Mouse (Mus musculus): Measurements from ENCODE around the gene Vmn1r126. TPM values are rescaled to one million over a fixed set of nuclear protein-coding genes. Genes with fewer than 3 reads are reported as not detected.
"Not testable (repeated sequence)": the region's sequence is repeated elsewhere in the genome, so short reads cannot be mapped to it uniquely, and the experiment has no call there.

Vmn1r126 gene
- not detected in 2 replicates for polyA plus RNA-seq (2015; fragmentation: Nextera tagmentation; extraction: Ambion mirVana)

DNA sequence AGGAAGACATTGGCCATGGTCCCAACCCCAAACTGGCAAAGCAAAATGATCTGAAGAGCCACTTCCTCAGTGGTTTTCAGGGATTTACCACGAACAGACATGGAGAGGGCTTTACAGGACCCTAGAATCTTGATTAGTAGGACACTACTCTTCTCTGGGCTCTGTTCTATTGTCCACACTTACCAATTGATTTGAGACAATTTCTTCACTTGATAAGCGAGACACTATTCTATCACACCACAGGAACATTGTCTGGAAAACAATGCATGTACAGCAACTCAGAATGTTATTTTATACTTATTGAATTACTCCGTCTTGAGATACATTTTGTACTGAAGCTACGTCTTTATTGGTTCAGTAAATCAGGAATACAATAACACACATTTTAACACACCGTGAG, at the start of gene Vmn1r126:
Gene Vmn1r126, minus strand, starts transcription at position 101 of the 400 bp plus-strand sequence.
- H3K4me1 ChIP-seq (replicated peaks; ENCODE audit: control insufficient read depth, insufficient read depth, low read length); H3K9me3 ChIP-seq (ENCODE audit: control insufficient read depth, low read length); H3K4me2 ChIP-seq (ENCODE audit: low read depth, low read length); ATAC-seq (ENCODE audit: low read depth); H3K9ac ChIP-seq (ENCODE audit: low read length); H3K27me3 ChIP-seq (ENCODE audit: control insufficient read depth, insufficient read depth, low read depth, low read length); H3K36me3 ChIP-seq (ENCODE audit: control insufficient read depth, insufficient read depth, low read length); H3K4me3 ChIP-seq (ENCODE audit: low read length); H3K27ac ChIP-seq (ENCODE audit: low read length): not testable (repeated sequence)
- no CpG with 5 or more reads among the region's 5 CpGs for WGBS

DNA sequence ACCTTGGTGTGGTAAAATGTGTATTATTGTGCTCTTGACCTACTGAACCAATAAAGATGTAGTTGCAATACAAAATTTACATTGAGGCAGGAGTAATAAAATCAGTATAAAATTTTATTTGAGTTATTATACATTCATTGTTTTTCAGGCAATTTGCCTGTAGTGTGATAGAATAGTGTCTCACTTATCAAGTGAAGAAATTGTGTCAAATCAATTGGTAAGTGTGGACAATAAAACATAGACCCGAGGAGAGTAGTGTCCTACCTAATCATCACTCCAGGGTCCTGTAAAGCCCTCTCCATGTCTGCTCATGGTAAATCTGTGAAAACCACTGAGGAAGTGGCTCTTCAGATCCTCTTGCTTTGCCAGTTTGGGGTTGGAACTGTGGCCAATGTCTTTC, 47.8 kb upstream of the Vmn1r126 start, which contains the start of gene Vmn1r128:
Gene Vmn1r128, plus strand, starts transcription at position 301 of the 400 bp plus-strand sequence.
- not testable (repeated sequence) for H3K27ac ChIP-seq (ENCODE audit: low read length); H3K36me3 ChIP-seq (ENCODE audit: control insufficient read depth, insufficient read depth, low read length); ATAC-seq (ENCODE audit: low read depth); H3K27me3 ChIP-seq (ENCODE audit: control insufficient read depth, insufficient read depth, low read depth, low read length); H3K9me3 ChIP-seq (ENCODE audit: control insufficient read depth, low read length); H3K4me3 ChIP-seq (ENCODE audit: low read length); H3K9ac ChIP-seq (ENCODE audit: low read length); H3K4me1 ChIP-seq (replicated peaks; ENCODE audit: control insufficient read depth, insufficient read depth, low read length); H3K4me2 ChIP-seq (ENCODE audit: low read depth, low read length)
- 67% methylated on average over 1 of the region's 1 CpGs for WGBS

DNA sequence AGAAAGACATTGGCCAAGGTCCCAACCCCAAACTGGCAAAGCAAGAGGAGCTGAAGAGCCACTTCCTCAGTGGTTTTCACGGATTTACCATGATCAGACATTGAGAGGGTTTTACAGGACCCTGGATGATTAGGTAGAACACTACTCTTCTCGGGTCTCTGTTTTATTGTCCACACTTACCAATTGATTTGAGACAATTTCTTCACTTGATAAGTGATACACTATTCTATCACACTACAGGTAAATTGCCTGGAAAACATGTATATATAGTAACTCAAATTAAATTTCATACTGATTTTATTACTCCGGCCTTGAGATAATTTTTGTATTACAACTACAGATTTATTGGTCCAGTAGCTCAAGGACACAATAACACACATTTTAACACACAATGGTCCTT, 18.5 kb upstream of the Vmn1r126 start, which contains the start of gene Vmn1r127:
Gene Vmn1r127, minus strand, starts transcription at position 101 of the 400 bp plus-strand sequence.
- not testable (repeated sequence) for ATAC-seq (ENCODE audit: low read depth); H3K9me3 ChIP-seq (ENCODE audit: control insufficient read depth, low read length); H3K9ac ChIP-seq (ENCODE audit: low read length); H3K4me2 ChIP-seq (ENCODE audit: low read depth, low read length); H3K36me3 ChIP-seq (ENCODE audit: control insufficient read depth, insufficient read depth, low read length); H3K4me3 ChIP-seq (ENCODE audit: low read length); H3K4me1 ChIP-seq (replicated peaks; ENCODE audit: control insufficient read depth, insufficient read depth, low read length); H3K27me3 ChIP-seq (ENCODE audit: control insufficient read depth, insufficient read depth, low read depth, low read length); H3K27ac ChIP-seq (ENCODE audit: low read length)
- no CpG with 5 or more reads among the region's 3 CpGs for WGBS

DNA sequence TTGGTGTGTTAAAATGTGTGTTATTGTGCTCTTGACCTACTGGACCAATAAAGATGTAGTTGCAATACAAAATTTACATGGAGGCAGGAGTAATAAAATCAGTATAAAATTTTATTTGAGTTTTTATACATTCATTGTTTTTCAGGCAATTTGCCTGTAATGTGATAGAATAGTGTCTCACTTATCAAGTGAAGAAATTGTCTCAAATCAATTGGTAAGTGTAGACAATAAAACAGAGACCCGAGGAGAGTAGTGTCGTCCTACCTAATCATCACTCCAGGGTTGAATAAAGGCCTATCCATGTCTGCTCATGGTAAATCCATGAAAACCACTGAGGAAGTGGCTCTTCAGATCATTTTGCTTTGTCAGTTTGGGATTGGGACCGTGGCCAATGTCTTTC, 29.4 kb downstream of the Vmn1r126 start, which contains the start of gene Vmn1r125:
Gene Vmn1r125, plus strand, starts transcription at position 301 of the 400 bp plus-strand sequence.
- ATAC-seq (ENCODE audit: low read depth); H3K4me1 ChIP-seq (replicated peaks; ENCODE audit: control insufficient read depth, insufficient read depth, low read length); H3K9me3 ChIP-seq (ENCODE audit: control insufficient read depth, low read length); H3K27ac ChIP-seq (ENCODE audit: low read length); H3K9ac ChIP-seq (ENCODE audit: low read length); H3K27me3 ChIP-seq (ENCODE audit: control insufficient read depth, insufficient read depth, low read depth, low read length); H3K36me3 ChIP-seq (ENCODE audit: control insufficient read depth, insufficient read depth, low read length); H3K4me3 ChIP-seq (ENCODE audit: low read length); H3K4me2 ChIP-seq (ENCODE audit: low read depth, low read length): not testable (repeated sequence)
- 59% methylated on average over 3 of the region's 3 CpGs for WGBS

DNA sequence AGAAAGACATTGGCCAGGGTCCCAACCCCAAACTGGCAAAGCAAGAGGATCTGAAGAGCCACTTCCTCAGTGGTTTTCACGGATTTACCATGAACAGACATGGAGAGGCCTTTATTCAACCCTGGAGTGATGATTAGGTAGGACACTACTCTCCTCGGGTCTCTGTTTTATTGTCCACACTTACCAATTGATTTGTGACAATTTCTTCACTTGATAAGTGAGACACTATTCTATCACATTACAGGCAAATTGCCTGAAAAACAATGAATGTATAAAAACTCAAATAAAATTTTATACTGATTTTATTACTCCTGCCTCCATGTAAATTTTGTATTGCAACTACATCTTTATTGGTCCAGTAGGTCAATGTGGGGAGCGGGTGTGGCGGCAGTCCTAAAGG, 40.8 kb downstream of the Vmn1r126 start, which contains the start of gene Vmn1r124:
Gene Vmn1r124, minus strand, starts transcription at position 101 of the 400 bp plus-strand sequence.
- H3K4me1 ChIP-seq (replicated peaks; ENCODE audit: control insufficient read depth, insufficient read depth, low read length); H3K4me2 ChIP-seq (ENCODE audit: low read depth, low read length); H3K9me3 ChIP-seq (ENCODE audit: control insufficient read depth, low read length); ATAC-seq (ENCODE audit: low read depth); H3K4me3 ChIP-seq (ENCODE audit: low read length); H3K36me3 ChIP-seq (ENCODE audit: control insufficient read depth, insufficient read depth, low read length); H3K27ac ChIP-seq (ENCODE audit: low read length); H3K27me3 ChIP-seq (ENCODE audit: control insufficient read depth, insufficient read depth, low read depth, low read length); H3K9ac ChIP-seq (ENCODE audit: low read length): not testable (repeated sequence)
- WGBS, result 74% methylated on average over 4 of the region's 4 CpGs

Other genes starting within 250 kb of the Vmn1r126 start
- not detected in 2 replicates for gene Vmn1r120, start 247.7 kb downstream of the Vmn1r126 start, polyA plus RNA-seq (2015; fragmentation: Nextera tagmentation; extraction: Ambion mirVana)
- gene Vmn1r121, start 203.0 kb downstream of the Vmn1r126 start, polyA plus RNA-seq (2015; fragmentation: Nextera tagmentation; extraction: Ambion mirVana), result not detected in 2 replicates
- not detected in 2 replicates for gene Vmn1r122, start 167.3 kb downstream of the Vmn1r126 start, polyA plus RNA-seq (2015; fragmentation: Nextera tagmentation; extraction: Ambion mirVana)
- not detected in 2 replicates for gene Vmn1r123, start 139.3 kb downstream of the Vmn1r126 start, polyA plus RNA-seq (2015; fragmentation: Nextera tagmentation; extraction: Ambion mirVana)
- gene Gm5157, start 111.0 kb downstream of the Vmn1r126 start, polyA plus RNA-seq (2015; fragmentation: Nextera tagmentation; extraction: Ambion mirVana), result not detected in 2 replicates
- not detected in 2 replicates for gene Vmn1r124, start 40.9 kb downstream of the Vmn1r126 start, polyA plus RNA-seq (2015; fragmentation: Nextera tagmentation; extraction: Ambion mirVana)
- gene Vmn1r125, start 29.3 kb downstream of the Vmn1r126 start, polyA plus RNA-seq (2015; fragmentation: Nextera tagmentation; extraction: Ambion mirVana), result not detected in 2 replicates
- not detected in 2 replicates for gene Vmn1r127, start 18.4 kb upstream of the Vmn1r126 start, polyA plus RNA-seq (2015; fragmentation: Nextera tagmentation; extraction: Ambion mirVana)
- gene Vmn1r128, start 47.9 kb upstream of the Vmn1r126 start, polyA plus RNA-seq (2015; fragmentation: Nextera tagmentation; extraction: Ambion mirVana), result not detected in 2 replicates
- gene Vmn1r129, start 59.8 kb upstream of the Vmn1r126 start, polyA plus RNA-seq (2015; fragmentation: Nextera tagmentation; extraction: Ambion mirVana), result not detected in 2 replicates
- gene Gm6882, start 131.3 kb upstream of the Vmn1r126 start, polyA plus RNA-seq (2015; fragmentation: Nextera tagmentation; extraction: Ambion mirVana), result not detected in 2 replicates
- not detected in 2 replicates for gene Vmn1r130, start 210.3 kb upstream of the Vmn1r126 start, polyA plus RNA-seq (2015; fragmentation: Nextera tagmentation; extraction: Ambion mirVana)
- gene Vmn1r131, start 244.6 kb upstream of the Vmn1r126 start, polyA plus RNA-seq (2015; fragmentation: Nextera tagmentation; extraction: Ambion mirVana), result not detected in 2 replicates

Data from lung, embryonic 16.5 days (tissue).